ENCODE assay signal across 9 mouse cellular contexts in genomic region chr14:21143406-21144115, GRCm38 (mm10).
DNase-seq lines count a peak whose midpoint lies in the region; ATAC-seq and TF ChIP-seq lines count a peak whose summit lies in the region.
"Had no signal": no experiment of that assay in that cellular context is flagged by ENCODE, and none has a peak within 500 bp of the region (broad histone marks: within the 10 kb centered on the region; RNA-seq: fewer than 3 reads in every experiment).

No protein-coding gene starts in this region.

- no peaks in the 10 kb centered on the region for H3K36me3 ChIP-seq in testis, adult 2 months (ENCODE audit: control insufficient read depth, insufficient read depth, low read length)
- H3K36me3 ChIP-seq: neural tube, embryonic 13.5 days had no signal

- H3K4me3 ChIP-seq in testis, adult 2 months (ENCODE audit: control insufficient read depth, low read depth, low read length), result no peak overlapping the region
- H3K4me3 ChIP-seq: neural tube, embryonic 13.5 days had no signal

- TF ChIP-seq POLR2A in testis, adult 2 months (IDR thresholded peaks at IDR 0.05; ENCODE audit: control insufficient read depth, low read depth, low read length), result no peak

- H3K4me1 ChIP-seq in testis, adult 2 months (ENCODE audit: control insufficient read depth, insufficient read depth, low read length), result no peaks in the 10 kb centered on the region
- H3K4me1 ChIP-seq: neural tube, embryonic 13.5 days had no signal

- H3K27me3 ChIP-seq in testis, adult 2 months (ENCODE audit: control insufficient read depth, insufficient read depth, low read length), result no peaks in the 10 kb centered on the region
- H3K27me3 ChIP-seq: neural tube, embryonic 13.5 days had no signal

- peak; percentile 6 to 60 for DNase-seq in heart, adult 18-20 months
- no peak for DNase-seq in heart, postnatal 25 days (ENCODE audit: low spot score)
- no peak for DNase-seq in testis, postnatal 14 days (ENCODE audit: low spot score)
- peak; percentile 27 for DNase-seq in embryo, embryonic 11.5 days (ENCODE audit: low read depth, low spot score)
- peak; percentile 23 for DNase-seq in lung, postnatal 25 days (ENCODE audit: low spot score)
- no peak for DNase-seq in cerebellum, postnatal 36 days

- H3K27ac ChIP-seq in testis, adult 2 months (ENCODE audit: control insufficient read depth, insufficient read depth, low read depth, low read length), result 0 out of 2 replicates have a peak overlapping the region, but pooled peaks have one; percentile 26
- H3K27ac ChIP-seq: neural tube, embryonic 13.5 days had no signal

- intact Hi-C loops in heart, postnatal 25 days (cut with DNase I), result no loop called here

- TF ChIP-seq CTCF in testis, adult 2 months (IDR thresholded peaks at IDR 0.05; ENCODE audit: control insufficient read depth, insufficient read depth, insufficient replicate concordance, low read depth, low read length), result no peak

- ATAC-seq in inflammation-experienced regulatory T-cells, adult 6 months, result peak; percentile 46

Comparison
In these comparisons a context has a peak if more than half of its experiments do, and no peak if none do; other contexts are left out.
1. DNase-seq: peak in heart, adult 18-20 months (2 of 2), embryo, embryonic 11.5 days (single experiment) and lung, postnatal 25 days (single experiment); none in heart, postnatal 25 days (single experiment), testis, postnatal 14 days (single experiment) and cerebellum, postnatal 36 days (0 of 2).